Mouse (Mus musculus) forebrain, embryonic 11.5 days (tissue): Measurements from ENCODE around the gene Enkd1. TPM values are rescaled to one million over a fixed set of nuclear protein-coding genes. Genes with fewer than 3 reads are reported as not detected.

Source experiments
- ATAC-seq: fragments of 200-750 bp; cut with Nextera tagmentation; replicated peaks from 2 replicates; pipeline ENCODE4 v1.8.0; 2017; ENCODE audit warnings: moderate TSS enrichment; ENCODE audit not compliant: low FRiP score
- DNase-seq: peaks from one replicate; pipeline ENCODE4 v3.0.0-alpha.2; 2017; ENCODE audit warnings: low spot score
- H3K27ac ChIP-seq: fragments of 300-500 bp; sonication (generic); 2 replicates; pipeline ENCODE4 v1.5.1; 2014; ENCODE audit warnings: low read depth, low read length
- H3K27me3 ChIP-seq: fragments of 300-500 bp; sonication (generic); 2 replicates; pipeline ENCODE4 v1.6.1; 2014; ENCODE audit warnings: mild to moderate bottlenecking, low read length, mixed read lengths; ENCODE audit not compliant: control insufficient read depth, insufficient read depth
- H3K36me3 ChIP-seq: fragments of 300-500 bp; sonication (generic); 2 replicates; pipeline ENCODE4 v1.6.1; 2014; ENCODE audit warnings: mild to moderate bottlenecking, low read length, moderate library complexity, mixed read lengths; ENCODE audit not compliant: control insufficient read depth, insufficient read depth
- H3K4me1 ChIP-seq: fragments of 300-500 bp; sonication (generic); replicated peaks from 2 replicates; pipeline ENCODE4 v1.6.1; 2014; ENCODE audit warnings: low read length, mixed read lengths; ENCODE audit not compliant: control insufficient read depth, insufficient read depth
- H3K4me2 ChIP-seq: fragments of 300-500 bp; sonication (generic); 2 replicates; pipeline ENCODE4 v1.6.1; 2014; ENCODE audit warnings: low read depth, mild to moderate bottlenecking, low read length, moderate library complexity, mixed read lengths; ENCODE audit not compliant: severe bottlenecking
- H3K4me3 ChIP-seq: fragments of 300-500 bp; sonication (generic); 2 replicates; pipeline ENCODE4 v1.5.1; 2014; ENCODE audit warnings: low read depth, low read length
- H3K9ac ChIP-seq: fragments of 300-500 bp; sonication (generic); 2 replicates; pipeline ENCODE4 v1.6.1; 2014; ENCODE audit warnings: low read length
- H3K9me3 ChIP-seq: fragments of 300-500 bp; sonication (generic); 2 replicates; pipeline ENCODE4 v1.6.1; 2016; ENCODE audit warnings: low read length, mixed read lengths; ENCODE audit not compliant: control insufficient read depth
- WGBS: fragments of 180-500 bp; shearing (Covaris S2); extraction: QIAGEN DNeasy Blood & Tissue Kit; methylation state at CpG from one replicate; pipeline ENCODE4 v1.1.7; 2014; 5-methylcytosine and 5-hydroxymethylcytosine counted together
- polyA plus RNA-seq: library from polyadenylated mRNA; unstranded; fragments of >200 nt; fragmentation: Nextera tagmentation; extraction: Ambion mirVana; gene quantifications from 2 replicates; pipeline ENCODE4 v1.2.1, GENCODE M21; 2014

Enkd1 gene
- polyA plus RNA-seq, 1 experiment from 2014 or later: 44.4 TPM

DNA sequence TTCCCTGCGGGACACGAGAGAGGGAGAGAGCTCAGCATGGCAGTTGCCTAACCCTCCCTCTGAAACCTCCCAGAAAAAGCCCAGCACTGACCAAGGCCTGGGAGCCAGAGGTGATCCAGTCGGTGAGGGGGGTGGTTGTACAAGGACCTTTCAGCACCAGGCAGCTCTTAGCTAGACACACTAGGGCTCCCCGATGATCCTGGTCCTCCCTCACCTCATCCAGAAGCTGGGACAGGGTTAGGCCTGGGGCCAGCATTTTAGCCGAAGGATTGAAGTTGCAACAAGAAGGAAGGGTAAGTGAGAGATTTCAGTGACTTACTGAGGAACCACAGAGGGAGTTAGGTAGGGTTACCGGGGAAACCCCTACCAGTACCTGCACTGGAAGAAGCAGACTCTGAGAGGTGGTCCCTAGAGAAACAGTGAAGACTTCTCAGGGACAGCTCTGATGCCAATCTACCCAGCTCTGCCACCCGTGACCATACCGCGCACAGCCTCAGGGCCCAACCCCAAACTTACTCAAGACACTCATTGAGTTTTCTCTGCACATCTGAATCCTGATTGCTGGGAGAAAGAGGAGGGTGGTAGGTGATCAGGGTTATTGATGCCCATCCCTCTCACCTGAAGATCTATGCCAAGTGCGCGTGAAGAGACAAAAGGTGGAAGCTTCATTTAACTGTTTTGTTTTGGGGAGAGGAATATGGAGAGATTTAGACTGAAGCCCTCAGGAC lies 8.4 kb downstream of the Enkd1 start:
- 86% methylated on average over 11 of the region's 11 CpGs for WGBS
- Histone ChIP-seq H3K27me3 (no peaks in the 10 kb centered on the region), H3K27ac (no peak overlapping the region), H3K4me2 (peak overlapping the region; percentile 93), H3K36me3 (peaks cover 6% of the 10 kb centered on the region; the same call in 1 of the 2 replicates), H3K4me1 (peaks cover 8% of the 10 kb centered on the region), H3K9me3 (no peaks in the 10 kb centered on the region), H3K9ac (peak overlapping the region; percentile 70; the same call in 1 of the 2 replicates), H3K4me3 (peak overlapping the region; percentile 66)
- DNase-seq (no peak), ATAC-seq (no peak)

- Histone ChIP-seq H3K4me1 (peaks cover 8% of the 10 kb centered on the region), H3K9ac (no peak overlapping the region), H3K36me3 (peaks cover 2% of the 10 kb centered on the region; the same call in 1 of the 2 replicates), H3K4me3 (no peak overlapping the region), H3K9me3 (no peaks in the 10 kb centered on the region), H3K27ac (no peak overlapping the region), H3K27me3 (no peaks in the 10 kb centered on the region; the same call in 1 of the 2 replicates), H3K4me2 (no peak overlapping the region)
- no peak for DNase-seq
- WGBS: 92% methylated on average over 5 of the region's 5 CpGs
- no peak for ATAC-seq
Observed at GRCm38 (mm10) chr8:105698734-105699133, 9.3 kb downstream of the Enkd1 start.

DNA sequence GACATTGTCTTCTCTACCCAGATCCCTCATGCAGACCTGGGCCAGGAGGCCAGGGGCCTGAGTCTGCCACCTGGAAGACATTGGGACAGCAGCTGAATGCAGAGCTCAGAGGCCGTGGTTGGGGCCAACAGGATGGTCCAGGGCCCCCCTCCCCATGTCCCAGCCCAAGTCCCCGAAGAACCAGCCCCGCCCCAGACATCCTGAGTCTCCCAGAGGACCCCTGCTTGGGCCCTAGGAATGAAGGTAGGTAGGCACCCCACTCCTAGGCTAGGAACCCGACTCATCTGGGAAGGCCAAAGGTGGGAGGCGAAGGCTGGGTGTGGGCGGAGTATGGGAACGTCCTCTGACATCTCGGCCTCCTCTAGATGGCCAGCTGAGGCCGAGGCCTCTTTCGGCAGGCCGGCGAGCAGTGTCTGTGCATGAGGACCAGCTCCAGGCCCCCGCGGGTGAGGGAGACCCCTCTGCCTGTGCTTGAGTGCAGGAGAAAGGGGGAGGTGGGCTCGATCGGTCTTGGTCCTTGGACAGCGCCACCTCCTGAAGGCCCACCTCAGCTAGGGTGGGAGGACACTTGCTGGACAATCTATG lies 10.7 kb downstream of the Enkd1 start:
- no peak overlapping the region for H3K27ac ChIP-seq
- H3K4me3 ChIP-seq: no peak overlapping the region
- DNase-seq (no peak), ATAC-seq (no peak)
- no peaks in the 10 kb centered on the region; the same call in 1 of the 2 replicates for H3K27me3 ChIP-seq
- H3K4me2 ChIP-seq: no peak overlapping the region
- peaks cover 7% of the 10 kb centered on the region for H3K4me1 ChIP-seq
- no peak overlapping the region for H3K9ac ChIP-seq
- no peaks in the 10 kb centered on the region; the same call in 1 of the 2 replicates for H3K36me3 ChIP-seq
- H3K9me3 ChIP-seq: peaks cover 4% of the 10 kb centered on the region; the same call in 1 of the 2 replicates
- WGBS: 90% methylated on average over 17 of the region's 17 CpGs

- no peak overlapping the region for H3K4me3 ChIP-seq
- H3K9ac ChIP-seq: no peak overlapping the region
- no peak overlapping the region; the same call in 1 of the 2 replicates for H3K4me2 ChIP-seq
- peaks cover 4% of the 10 kb centered on the region; the same call in 1 of the 2 replicates for H3K9me3 ChIP-seq
- ATAC-seq: no peak
- 86% methylated on average over 30 of the region's 30 CpGs for WGBS
- peaks cover 3% of the 10 kb centered on the region; the same call in 1 of the 2 replicates for H3K4me1 ChIP-seq
- no peaks in the 10 kb centered on the region; the same call in 1 of the 2 replicates for H3K27me3 ChIP-seq
- peak; percentile 52 for DNase-seq
- no peaks in the 10 kb centered on the region; the same call in 1 of the 2 replicates for H3K36me3 ChIP-seq
- no peak overlapping the region for H3K27ac ChIP-seq
Observed at GRCm38 (mm10) chr8:105695080-105695780, 12.8 kb downstream of the Enkd1 start.

DNA sequence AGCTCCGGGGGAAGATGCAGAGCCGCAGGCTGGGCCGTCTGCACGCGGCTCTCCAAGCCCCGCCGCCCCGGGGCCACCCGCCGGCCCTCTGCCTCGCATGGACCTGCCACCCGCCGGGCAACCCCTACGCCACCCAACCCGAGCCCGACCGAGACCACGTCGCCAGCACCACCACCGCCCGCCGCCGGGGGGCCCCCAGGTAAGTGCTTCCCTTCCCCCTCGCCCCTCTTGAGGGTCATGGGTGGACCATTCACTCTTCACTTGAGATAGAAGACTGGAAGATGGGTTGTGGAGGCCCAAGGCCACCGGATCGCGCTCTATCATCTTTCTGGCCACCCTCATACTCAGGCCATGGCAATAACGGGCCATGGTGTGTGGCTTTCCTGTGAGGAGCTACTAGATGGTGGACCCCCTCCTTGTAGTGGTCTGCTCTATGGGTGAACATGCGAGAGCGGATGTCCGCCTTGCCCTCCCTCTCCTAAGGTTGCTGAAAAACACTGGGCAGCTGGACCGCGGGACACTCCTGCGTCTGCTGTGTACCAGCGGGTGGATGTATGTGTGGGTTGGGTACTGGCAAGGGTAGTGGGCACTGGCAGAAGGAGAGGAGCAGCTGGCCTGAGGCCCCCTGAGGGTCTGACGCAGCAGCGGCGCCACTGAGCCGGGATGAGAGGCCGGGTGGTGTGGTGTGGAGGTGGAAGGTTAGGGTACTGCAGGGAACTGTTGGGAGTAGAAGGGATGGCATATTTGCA lies 13.8 kb downstream of the Enkd1 start:
- ATAC-seq (peak; percentile 39), DNase-seq (peak; percentile 70)
- H3K27ac ChIP-seq: no peak overlapping the region
- no peaks in the 10 kb centered on the region; the same call in 1 of the 2 replicates for H3K4me1 ChIP-seq
- peaks cover 4% of the 10 kb centered on the region; the same call in 1 of the 2 replicates for H3K9me3 ChIP-seq
- H3K4me2 ChIP-seq: peak overlapping the region; percentile 81
- no peaks in the 10 kb centered on the region; the same call in 1 of the 2 replicates for H3K36me3 ChIP-seq
- WGBS: 6% methylated on average over 40 of the region's 40 CpGs
- H3K9ac ChIP-seq: peak overlapping the region; percentile 58
- H3K27me3 ChIP-seq: no peaks in the 10 kb centered on the region; the same call in 1 of the 2 replicates
- H3K4me3 ChIP-seq: peak overlapping the region; percentile 41

- H3K36me3 ChIP-seq: no peaks in the 10 kb centered on the region; the same call in 1 of the 2 replicates
- WGBS: 3% methylated on average over 27 of the region's 30 CpGs
Observed at GRCm38 (mm10) chr8:105693648-105694047, 14.4 kb downstream of the Enkd1 start.

GRCm38 (mm10) chr8:105692449-105693182 lies 15.4 kb downstream of the Enkd1 start:
- no peaks in the 10 kb centered on the region; the same call in 1 of the 2 replicates for H3K36me3 ChIP-seq
- 96% methylated on average over 11 of the region's 11 CpGs for WGBS
- no peak overlapping the region for H3K4me3 ChIP-seq
- H3K27me3 ChIP-seq: no peaks in the 10 kb centered on the region; the same call in 1 of the 2 replicates
- no peak overlapping the region for H3K4me2 ChIP-seq
- peaks cover 4% of the 10 kb centered on the region; the same call in 1 of the 2 replicates for H3K9me3 ChIP-seq
- H3K27ac ChIP-seq: no peak overlapping the region
- H3K9ac ChIP-seq: no peak overlapping the region
- no peak for ATAC-seq
- peak; percentile 47 for DNase-seq
- H3K4me1 ChIP-seq: no peaks in the 10 kb centered on the region; the same call in 1 of the 2 replicates

More at GRCm38 (mm10) chr8:105693648-105694047, 14.4 kb downstream of the Enkd1 start:
- ATAC-seq (peak; percentile 49), DNase-seq (peak; percentile 84)
- Histone ChIP-seq H3K4me1 (no peaks in the 10 kb centered on the region; the same call in 1 of the 2 replicates), H3K27ac (no peak overlapping the region), H3K9ac (peak overlapping the region; percentile 58), H3K4me2 (peak overlapping the region; percentile 81), H3K9me3 (peaks cover 4% of the 10 kb centered on the region; the same call in 1 of the 2 replicates), H3K27me3 (no peaks in the 10 kb centered on the region; the same call in 1 of the 2 replicates), H3K4me3 (peak overlapping the region; percentile 41)
